Mouse (Mus musculus) erythroblast, embryonic 14.5 days (primary cell): ENCODE measurements around the gene Gpc6. TPM values are rescaled to one million over a fixed set of nuclear protein-coding genes. Genes with fewer than 3 reads are reported as not detected.

Experiments used
- H3K27me3 ChIP-seq: 2 replicates; pipeline ENCODE4 v1.6.1; 2012; ENCODE audit warnings: inconsistent platforms; ENCODE audit not compliant: control insufficient read depth
- H3K36me3 ChIP-seq: 2 replicates; pipeline ENCODE4 v1.6.1; 2012; ENCODE audit warnings: mild to moderate bottlenecking, inconsistent platforms; ENCODE audit not compliant: control insufficient read depth
- H3K4me1 ChIP-seq: 2 replicates; pipeline ENCODE4 v1.6.1; 2012; ENCODE audit warnings: inconsistent platforms; ENCODE audit not compliant: control insufficient read depth
- H3K4me3 ChIP-seq: replicated peaks from 2 replicates; pipeline ENCODE3; 2012; ENCODE audit warnings: moderate library complexity, mild to moderate bottlenecking, inconsistent platforms
- H3K9me3 ChIP-seq: 2 replicates; pipeline ENCODE4 v1.6.1; 2012; ENCODE audit warnings: low read length, inconsistent platforms, mixed read lengths; ENCODE audit not compliant: control insufficient read depth
- GATA1 ChIP-seq: IDR thresholded peaks from 2 replicates; pipeline ENCODE4 v1.6.1; 2012; ENCODE audit warnings: low read length, inconsistent platforms, mixed read lengths
- TAL1 ChIP-seq: IDR thresholded peaks from 3 replicates; pipeline ENCODE4 v1.6.1; 2012; ENCODE audit warnings: low read length, inconsistent platforms, mixed read lengths
- polyA plus RNA-seq: library from polyadenylated mRNA; stranded (reverse); fragments of >175 nt; gene quantifications from 2 replicates; pipeline ENCODE4 v1.2.3, GENCODE M21; 2012

Gene Gpc6
- polyA plus RNA-seq, 1 experiment, result not detected

GRCm38 (mm10) chr14:117344505-117344904 lies 419.4 kb downstream of the Gpc6 start:
- Histone ChIP-seq H3K4me1 (no peaks in the 10 kb centered on the region), H3K4me3 (no peak overlapping the region), H3K36me3 (no peaks in the 10 kb centered on the region), H3K27me3 (no peaks in the 10 kb centered on the region), H3K9me3 (peaks cover 18% of the 10 kb centered on the region)
- TF ChIP-seq TAL1 (no peak), GATA1 (no peak)

- H3K27me3 ChIP-seq, result no peaks in the 10 kb centered on the region
- no peaks in the 10 kb centered on the region for H3K36me3 ChIP-seq
- peaks cover 18% of the 10 kb centered on the region for H3K9me3 ChIP-seq
- TF ChIP-seq GATA1, result no peak
- no peaks in the 10 kb centered on the region for H3K4me1 ChIP-seq
- H3K4me3 ChIP-seq, result no peak overlapping the region
Measured at GRCm38 (mm10) chr14:117346372-117346885, 421.3 kb downstream of the Gpc6 start.

GRCm38 (mm10) chr14:117351296-117351695 lies 426.2 kb downstream of the Gpc6 start:
- no peaks in the 10 kb centered on the region for H3K4me1 ChIP-seq
- H3K9me3 ChIP-seq, result peaks cover 11% of the 10 kb centered on the region
- no peak overlapping the region for H3K4me3 ChIP-seq
- H3K27me3 ChIP-seq, result no peaks in the 10 kb centered on the region
- no peaks in the 10 kb centered on the region for H3K36me3 ChIP-seq
- TF ChIP-seq TAL1, result no peak
- TF ChIP-seq GATA1, result no peak

- Histone ChIP-seq H3K4me1 (no peaks in the 10 kb centered on the region), H3K9me3 (peaks cover 9% of the 10 kb centered on the region), H3K4me3 (no peak overlapping the region), H3K27me3 (no peaks in the 10 kb centered on the region), H3K36me3 (no peaks in the 10 kb centered on the region)
- no peak for TF ChIP-seq GATA1
- TF ChIP-seq TAL1, result no peak
Measured at GRCm38 (mm10) chr14:117361155-117361964, 436.2 kb downstream of the Gpc6 start.

- TF ChIP-seq TAL1 (no peak), GATA1 (no peak)
Measured at GRCm38 (mm10) chr14:117361965-117362309, 436.8 kb downstream of the Gpc6 start.

GRCm38 (mm10) chr14:117369331-117369866 lies 444.3 kb downstream of the Gpc6 start:
- H3K27me3 ChIP-seq, result no peaks in the 10 kb centered on the region
- H3K4me1 ChIP-seq, result no peaks in the 10 kb centered on the region
- H3K4me3 ChIP-seq, result no peak overlapping the region
- no peak for TF ChIP-seq TAL1
- H3K9me3 ChIP-seq, result peaks cover 9% of the 10 kb centered on the region
- no peaks in the 10 kb centered on the region for H3K36me3 ChIP-seq

More at GRCm38 (mm10) chr14:117361965-117362309, 436.8 kb downstream of the Gpc6 start:
- no peaks in the 10 kb centered on the region for H3K4me1 ChIP-seq
- H3K27me3 ChIP-seq, result no peaks in the 10 kb centered on the region
- H3K36me3 ChIP-seq, result no peaks in the 10 kb centered on the region
- peaks cover 9% of the 10 kb centered on the region for H3K9me3 ChIP-seq
- no peak overlapping the region for H3K4me3 ChIP-seq

- no peaks in the 10 kb centered on the region for H3K36me3 ChIP-seq
- H3K27me3 ChIP-seq, result no peaks in the 10 kb centered on the region
- H3K4me3 ChIP-seq, result no peak overlapping the region
Measured at GRCm38 (mm10) chr14:117376822-117377376, 451.8 kb downstream of the Gpc6 start.

GRCm38 (mm10) chr14:117379979-117380378 lies 454.9 kb downstream of the Gpc6 start:
- no peak overlapping the region for H3K4me3 ChIP-seq
- TF ChIP-seq GATA1, result no peak
- TF ChIP-seq TAL1, result no peak

More at GRCm38 (mm10) chr14:117376822-117377376, 451.8 kb downstream of the Gpc6 start:
- TF ChIP-seq GATA1, result no peak
- TF ChIP-seq TAL1, result no peak
- Histone ChIP-seq H3K4me1 (no peaks in the 10 kb centered on the region), H3K9me3 (no peaks in the 10 kb centered on the region; the same call in 1 of the 2 replicates)

GRCm38 (mm10) chr14:117383188-117383587 lies 458.1 kb downstream of the Gpc6 start:
- Histone ChIP-seq H3K4me1 (no peaks in the 10 kb centered on the region), H3K4me3 (no peak overlapping the region), H3K27me3 (no peaks in the 10 kb centered on the region), H3K36me3 (no peaks in the 10 kb centered on the region), H3K9me3 (peaks cover 2% of the 10 kb centered on the region; the same call in 1 of the 2 replicates)
- TF ChIP-seq TAL1 (no peak), GATA1 (no peak)

More at GRCm38 (mm10) chr14:117379979-117380378, 454.9 kb downstream of the Gpc6 start:
- Histone ChIP-seq H3K9me3 (peaks cover 2% of the 10 kb centered on the region; the same call in 1 of the 2 replicates), H3K27me3 (no peaks in the 10 kb centered on the region), H3K4me1 (no peaks in the 10 kb centered on the region), H3K36me3 (no peaks in the 10 kb centered on the region)
